Mouse (Mus musculus) cerebellum, adult 2 months (tissue): ENCODE measurements around the gene Chrnb2. TPM values are rescaled to one million over a fixed set of nuclear protein-coding genes. Genes with fewer than 3 reads are reported as not detected.

Experiments
- DNase-seq, 2 experiments: peaks; one replicate each; pipeline ENCODE4 v3.0.0; 2021
- H3K27ac ChIP-seq: fragments of 200-500 bp; 2 replicates; pipeline ENCODE4 v1.5.1; 2012; ENCODE audit warnings: low read length, control low read depth, inconsistent platforms; ENCODE audit not compliant: insufficient read depth
- H3K27me3 ChIP-seq: fragments of 200-500 bp; 2 replicates; pipeline ENCODE4 v1.6.1; 2012; ENCODE audit warnings: inconsistent platforms, mild to moderate bottlenecking, low read length, moderate library complexity; ENCODE audit not compliant: control insufficient read depth, insufficient read depth
- H3K4me1 ChIP-seq: fragments of 200-500 bp; 2 replicates; pipeline ENCODE4 v1.6.1; 2011; ENCODE audit warnings: low read length; ENCODE audit not compliant: control insufficient read depth, insufficient read depth
- H3K4me3 ChIP-seq: fragments of 200-500 bp; replicated peaks from 2 replicates; pipeline ENCODE3; 2011; ENCODE audit warnings: mild to moderate bottlenecking, low read depth, low read length, control low read depth; ENCODE audit not compliant: insufficient read depth
- CTCF ChIP-seq: fragments of 200-500 bp; IDR thresholded peaks from 2 replicates; pipeline ENCODE4 v1.5.1; 2011; ENCODE audit warnings: low read depth, mild to moderate bottlenecking, control low read depth, low read length, moderate library complexity, borderline replicate concordance; ENCODE audit not compliant: insufficient read depth
- POLR2A ChIP-seq: fragments of 200-500 bp; IDR thresholded peaks from 2 replicates; pipeline ENCODE4 v1.6.1; 2011; ENCODE audit warnings: low read length, control low read depth, borderline replicate concordance; ENCODE audit not compliant: insufficient read depth
- WGBS: fragments of 180-500 bp; shearing (Covaris S2); methylation state at CpG from one replicate; pipeline ENCODE4 v1.1.7; 2018; 5-methylcytosine and 5-hydroxymethylcytosine counted together
- polyA plus RNA-seq: library from polyadenylated mRNA; depleted of rRNA; stranded (reverse); fragments of >200 nt; gene quantifications from 2 replicates; pipeline ENCODE4 v1.2.3, GENCODE M21; 2012

Chrnb2 gene
- polyA plus RNA-seq, 1 experiment = 46.2 TPM

DNA sequence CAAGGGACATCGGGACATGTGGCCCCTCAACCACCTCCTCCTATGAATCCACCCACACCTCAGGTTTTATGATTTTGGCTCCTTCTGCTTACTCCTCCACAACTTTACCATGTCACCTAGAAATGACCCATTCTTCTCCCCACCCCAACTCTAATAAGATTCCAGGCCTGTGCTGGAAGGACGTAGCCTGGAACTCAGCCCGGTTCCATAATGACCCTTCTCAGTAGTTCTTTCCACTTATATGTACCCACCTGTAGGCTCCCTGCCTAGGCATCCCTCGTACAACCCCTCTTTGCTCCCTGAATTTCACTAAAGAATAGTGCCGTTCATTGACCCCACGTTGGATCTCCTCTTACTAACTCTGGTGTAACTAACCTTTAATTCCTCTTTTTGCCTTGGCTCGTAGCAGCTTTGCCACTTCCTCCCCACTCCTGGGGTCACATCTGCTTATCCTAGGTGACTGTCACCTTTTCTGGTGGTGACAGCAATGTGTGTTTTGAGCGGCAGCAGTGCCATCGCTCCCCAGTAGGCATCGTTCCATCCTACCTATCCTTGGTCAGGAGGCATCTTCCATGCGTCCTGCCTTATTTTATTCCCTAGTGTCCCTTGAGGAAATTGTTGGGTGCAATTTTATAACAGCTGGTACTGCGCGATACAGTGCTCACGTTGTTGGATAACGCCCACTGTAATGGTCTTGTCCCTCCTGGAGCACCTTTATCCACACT, 10.0 kb upstream of the Chrnb2 start:
- H3K4me1 ChIP-seq = peaks cover 16% of the 10 kb centered on the region; the same call in 1 of the 2 replicates
- H3K27me3 ChIP-seq = no peaks in the 10 kb centered on the region
- no peak for TF ChIP-seq POLR2A
- no peak for TF ChIP-seq CTCF
- 18% methylated on average over 15 of the region's 15 CpGs for whole genome bisulfite sequencing
- H3K4me3 ChIP-seq = peak overlapping the region; percentile 62
- no peak for DNase-seq
- no peak overlapping the region for H3K27ac ChIP-seq

GRCm38 (mm10) chr3:89773740-89774211, 9.3 kb upstream of the Chrnb2 start:
- no peaks in the 10 kb centered on the region for H3K27me3 ChIP-seq
- no peak overlapping the region for H3K27ac ChIP-seq
- TF ChIP-seq POLR2A = no peak
- no peak for TF ChIP-seq CTCF
- DNase-seq = peak; percentile 57 to 62
- H3K4me1 ChIP-seq = peaks cover 16% of the 10 kb centered on the region; the same call in 1 of the 2 replicates
- under 1% methylated on average over 35 of the region's 37 CpGs for WGBS
- peak overlapping the region; percentile 62 for H3K4me3 ChIP-seq

- H3K4me1 ChIP-seq = peaks cover 16% of the 10 kb centered on the region; the same call in 1 of the 2 replicates
- no peak for TF ChIP-seq CTCF
- TF ChIP-seq POLR2A = peak; percentile 28; the same call in 1 of the 2 replicates
- H3K4me3 ChIP-seq = peak within 1 kb of the TSS; percentile 62
- H3K27me3 ChIP-seq = no peaks in the 10 kb centered on the region
- DNase-seq = peak; percentile 96 to 97
- H3K27ac ChIP-seq = peak within 1 kb of the TSS; percentile 72
- 2% methylated on average over 70 of the region's 90 CpGs for WGBS
Measured at GRCm38 (mm10) chr3:89772968-89773709, 8.7 kb upstream of the Chrnb2 start, which contains the start of gene Ube2q1. Gene Ube2q1 (plus strand): TSS chr3:89773616.

GRCm38 (mm10) chr3:89772588-89772967, 8.1 kb upstream of the Chrnb2 start:
- peak; percentile 98 for TF ChIP-seq CTCF
- peak; percentile 4; the same call in 1 of the 2 replicates for TF ChIP-seq POLR2A
- Histone ChIP-seq H3K27me3 (no peaks in the 10 kb centered on the region), H3K4me3 (peak overlapping the region; percentile 61), H3K4me1 (peaks cover 16% of the 10 kb centered on the region; the same call in 1 of the 2 replicates), H3K27ac (peak overlapping the region; percentile 72)
- peak; percentile 88 to 92 for DNase-seq
- WGBS = under 1% methylated on average over 17 of the region's 17 CpGs

DNA sequence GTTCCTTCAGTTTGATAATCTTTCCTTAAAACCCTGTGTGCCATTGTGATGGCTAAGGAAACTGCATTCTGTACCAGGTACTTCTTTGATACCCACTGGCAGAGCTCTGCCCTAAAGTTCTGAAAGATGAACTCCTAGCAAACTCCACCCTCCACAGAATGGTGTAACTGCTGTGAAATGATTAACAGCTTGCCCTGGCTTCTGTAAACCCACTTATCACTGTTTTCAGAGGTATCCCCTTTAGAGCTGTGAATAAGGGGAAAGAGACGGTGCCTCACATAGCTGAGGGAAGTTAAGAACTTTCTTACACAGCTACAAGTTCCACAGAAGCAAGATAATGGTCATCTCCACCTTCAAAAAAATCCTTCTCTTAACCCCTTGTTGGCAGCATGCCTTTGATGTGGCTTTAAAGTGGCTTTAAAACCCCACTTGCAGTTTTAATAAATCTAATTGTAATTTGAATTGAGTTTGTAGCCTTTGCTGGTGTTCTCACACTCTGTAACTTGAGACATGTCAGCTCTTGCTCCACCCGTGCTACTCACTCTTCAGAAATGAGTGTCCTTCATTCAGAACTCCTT, 6.1 kb upstream of the Chrnb2 start:
- 73% methylated on average over 2 of the region's 2 CpGs for WGBS
- DNase-seq = no peak
- H3K27ac ChIP-seq = no peak overlapping the region
- H3K4me3 ChIP-seq = no peak overlapping the region
- no peaks in the 10 kb centered on the region for H3K27me3 ChIP-seq
- H3K4me1 ChIP-seq = peaks cover 12% of the 10 kb centered on the region; the same call in 1 of the 2 replicates
- TF ChIP-seq POLR2A (no peak), CTCF (no peak)

DNA sequence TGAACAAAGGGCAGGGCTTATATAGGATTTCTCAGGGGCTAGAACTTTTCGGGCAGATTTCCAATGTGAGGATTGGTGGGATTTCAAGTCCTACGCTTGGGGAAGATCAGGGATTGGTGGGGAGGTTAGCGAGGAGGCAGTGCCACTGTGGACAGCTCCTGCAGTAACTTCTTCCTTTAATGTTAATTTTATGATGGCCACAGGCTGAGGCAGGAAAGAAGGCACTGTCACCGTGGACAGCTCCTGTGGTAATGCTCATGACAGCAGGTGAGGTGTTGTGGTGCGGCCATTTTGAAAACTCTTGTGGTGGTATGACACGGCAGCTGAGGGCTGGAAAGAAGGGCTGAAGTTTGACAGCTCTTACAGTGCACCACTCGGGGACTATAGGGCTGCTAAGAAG, 5.2 kb upstream of the Chrnb2 start:
- no peak overlapping the region for H3K4me3 ChIP-seq
- DNase-seq = no peak
- 80% methylated on average over 7 of the region's 7 CpGs for whole genome bisulfite sequencing
- TF ChIP-seq CTCF (no peak), POLR2A (no peak)
- peaks cover 4% of the 10 kb centered on the region; the same call in 1 of the 2 replicates for H3K4me1 ChIP-seq
- no peaks in the 10 kb centered on the region for H3K27me3 ChIP-seq
- no peak overlapping the region for H3K27ac ChIP-seq

DNA sequence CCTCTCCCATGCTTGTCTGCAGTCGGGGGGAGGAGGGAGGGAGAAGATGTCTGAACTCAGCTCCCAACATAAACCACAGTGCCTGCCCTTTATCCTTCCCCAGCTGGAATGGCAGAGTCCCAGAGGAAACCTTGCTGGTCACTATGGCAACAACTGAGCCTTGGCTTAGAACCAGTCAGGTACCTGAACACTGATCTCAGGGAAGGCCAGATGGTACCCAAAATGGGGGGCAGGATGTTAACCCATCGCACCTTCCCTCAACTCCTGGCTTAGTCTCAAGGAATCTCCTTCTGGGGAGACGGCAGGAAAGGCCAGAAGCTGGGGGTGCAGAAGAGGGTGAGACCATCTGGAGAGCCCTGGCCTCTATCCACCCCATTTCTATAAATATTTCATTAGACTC, 4.6 kb downstream of the Chrnb2 start:
- peak; percentile 91 to 95 for DNase-seq
- peak overlapping the region; percentile 89 for H3K27ac ChIP-seq
- WGBS = 9% methylated on average over 3 of the region's 3 CpGs
- no peaks in the 10 kb centered on the region for H3K27me3 ChIP-seq
- peak overlapping the region; percentile 47 for H3K4me3 ChIP-seq
- peaks cover 58% of the 10 kb centered on the region for H3K4me1 ChIP-seq
- TF ChIP-seq CTCF (no peak), POLR2A (no peak)
